Mouse (Mus musculus) limb, embryonic 15.5 days (tissue): ENCODE data around the gene Olfr901. TPM values are rescaled to one million over a fixed set of nuclear protein-coding genes. Genes with fewer than 3 reads are reported as not detected.
"Not testable (repeated sequence)": the region's sequence is repeated elsewhere in the genome, so short reads cannot be mapped to it uniquely, and the experiment has no call there.

ENCODE experiments used
- ATAC-seq: fragments of 200-750 bp; cut with Nextera tagmentation; 2 replicates; pipeline ENCODE4 v1.8.0; 2017; ENCODE audit warnings: low read depth, moderate TSS enrichment; ENCODE audit not compliant: insufficient number of reproducible peaks, low FRiP score, low TSS enrichment
- H3K27ac ChIP-seq: fragments of 300-500 bp; sonication (generic); 2 replicates; pipeline ENCODE4 v1.5.1; 2015; ENCODE audit warnings: moderate library complexity, mild to moderate bottlenecking, inconsistent platforms
- H3K27me3 ChIP-seq: fragments of 300-500 bp; sonication (generic); 2 replicates; pipeline ENCODE4 v1.6.1; 2015; ENCODE audit warnings: inconsistent platforms
- H3K36me3 ChIP-seq: fragments of 300-500 bp; sonication (generic); 2 replicates; pipeline ENCODE4 v1.6.1; 2015; ENCODE audit warnings: inconsistent platforms
- H3K4me1 ChIP-seq: fragments of 300-500 bp; sonication (generic); 2 replicates; pipeline ENCODE4 v1.6.1; 2015; ENCODE audit warnings: inconsistent platforms
- H3K4me2 ChIP-seq: fragments of 300-500 bp; sonication (generic); 2 replicates; pipeline ENCODE4 v1.6.1; 2015; ENCODE audit warnings: mild to moderate bottlenecking, inconsistent platforms
- H3K4me3 ChIP-seq: fragments of 300-500 bp; sonication (generic); 2 replicates; pipeline ENCODE4 v1.5.1; 2015; ENCODE audit warnings: mild to moderate bottlenecking, inconsistent platforms
- H3K9ac ChIP-seq: fragments of 300-500 bp; sonication (generic); 2 replicates; pipeline ENCODE4 v1.6.1; 2015; ENCODE audit warnings: inconsistent platforms
- H3K9me3 ChIP-seq: fragments of 300-500 bp; sonication (generic); 2 replicates; pipeline ENCODE4 v1.6.1; 2016; ENCODE audit warnings: inconsistent platforms
- WGBS: fragments of 180-500 bp; shearing (Covaris S2); methylation state at CpG from one replicate; pipeline ENCODE4 v1.1.7; 2015; 5-methylcytosine and 5-hydroxymethylcytosine counted together
- polyA plus RNA-seq: library from polyadenylated mRNA; unstranded; fragments of >200 nt; fragmentation: Nextera tagmentation; extraction: Ambion mirVana; gene quantifications from 2 replicates; pipeline ENCODE4 v1.2.1, GENCODE M21; 2015

The Olfr901 gene
- not detected in 2 replicates for polyA plus RNA-seq

- H3K27me3 ChIP-seq = no peaks in the 10 kb centered on the region
- ATAC-seq = no peak
- H3K4me2 ChIP-seq = no peak within 1 kb of the TSS
- H3K9ac ChIP-seq = no peak within 1 kb of the TSS
- no peak within 1 kb of the TSS for H3K4me3 ChIP-seq
- WGBS = 76% methylated on average over 1 of the region's 1 CpGs
- H3K4me1 ChIP-seq = no peaks in the 10 kb centered on the region
- no peak within 1 kb of the TSS for H3K27ac ChIP-seq
- H3K9me3 ChIP-seq = no peaks in the 10 kb centered on the region
- no peaks in the 10 kb centered on the region for H3K36me3 ChIP-seq
Measured at GRCm38 (mm10) chr9:38429155-38429554, at the start of gene Olfr901. Olfr901 (plus strand) TSS chr9:38429455.

DNA sequence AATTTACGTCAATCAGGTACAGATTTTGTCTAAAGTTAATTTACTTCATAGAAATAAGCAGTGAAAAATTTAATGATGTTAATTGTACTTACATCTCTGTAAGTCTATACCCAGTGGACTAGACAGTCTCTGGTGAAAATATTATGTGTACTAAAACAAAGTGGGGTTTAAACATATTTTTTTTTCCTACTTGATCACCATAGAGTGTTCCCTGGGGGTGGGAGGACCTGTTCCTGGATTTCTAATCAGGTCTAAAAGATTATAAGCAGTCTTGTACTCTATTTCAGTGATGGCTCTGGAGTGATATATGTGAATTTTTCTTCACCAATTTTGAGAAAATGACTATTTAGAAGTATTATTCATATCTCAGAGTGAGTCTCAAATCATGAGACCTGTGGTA lies 27.9 kb upstream of the Olfr901 start, which contains the start of gene Olfr147:
TSS of gene Olfr147 (plus strand) at position 301 of the 400 bp plus-strand sequence.
- no peak for ATAC-seq
- Histone ChIP-seq H3K36me3 (no peaks in the 10 kb centered on the region), H3K27me3 (no peaks in the 10 kb centered on the region), H3K4me1 (no peaks in the 10 kb centered on the region), H3K9me3 (no peaks in the 10 kb centered on the region), H3K4me3 (no peak within 1 kb of the TSS), H3K4me2 (no peak within 1 kb of the TSS), H3K9ac (no peak within 1 kb of the TSS), H3K27ac (no peak within 1 kb of the TSS)
- 73% methylated on average over 1 of the region's 1 CpGs for WGBS

GRCm38 (mm10) chr9:38407502-38407901 lies 21.8 kb upstream of the Olfr901 start:
- not testable (repeated sequence) for H3K4me2 ChIP-seq, H3K9me3 ChIP-seq, H3K4me1 ChIP-seq, H3K9ac ChIP-seq, H3K27me3 ChIP-seq, ATAC-seq, H3K4me3 ChIP-seq, H3K36me3 ChIP-seq, H3K27ac ChIP-seq
- WGBS = 90% methylated on average over 3 of the region's 3 CpGs

- not testable (repeated sequence) for ATAC-seq, H3K4me1 ChIP-seq, H3K9me3 ChIP-seq, H3K36me3 ChIP-seq, H3K4me2 ChIP-seq, H3K27me3 ChIP-seq, H3K9ac ChIP-seq, H3K4me3 ChIP-seq, H3K27ac ChIP-seq
- 90% methylated on average over 14 of the region's 14 CpGs for WGBS
Measured at GRCm38 (mm10) chr9:38413502-38413901, 15.8 kb upstream of the Olfr901 start.

- no peak for ATAC-seq
- H3K4me3 ChIP-seq = no peak overlapping the region
- no peak overlapping the region for H3K27ac ChIP-seq
Measured at GRCm38 (mm10) chr9:38423801-38424200, 5.5 kb upstream of the Olfr901 start.

GRCm38 (mm10) chr9:38427026-38427425 lies 2.2 kb upstream of the Olfr901 start:
- H3K9ac ChIP-seq = no peak overlapping the region
- no peaks in the 10 kb centered on the region for H3K36me3 ChIP-seq
- no peaks in the 10 kb centered on the region for H3K27me3 ChIP-seq
- H3K9me3 ChIP-seq = no peaks in the 10 kb centered on the region
- WGBS = 37% methylated on average over 1 of the region's 1 CpGs
- no peak for ATAC-seq
- no peak overlapping the region for H3K4me3 ChIP-seq
- H3K4me2 ChIP-seq = no peak overlapping the region
- H3K4me1 ChIP-seq = no peaks in the 10 kb centered on the region
- H3K27ac ChIP-seq = no peak overlapping the region

More at GRCm38 (mm10) chr9:38423801-38424200, 5.5 kb upstream of the Olfr901 start:
- Histone ChIP-seq H3K4me1 (no peaks in the 10 kb centered on the region), H3K36me3 (no peaks in the 10 kb centered on the region), H3K9me3 (no peaks in the 10 kb centered on the region), H3K27me3 (no peaks in the 10 kb centered on the region), H3K9ac (no peak overlapping the region), H3K4me2 (no peak overlapping the region)

- no peak for ATAC-seq
- no peak within 1 kb of the TSS for H3K4me2 ChIP-seq
- 87% methylated on average over 5 of the region's 5 CpGs for WGBS
Measured at GRCm38 (mm10) chr9:38447352-38447751, 18.1 kb downstream of the Olfr901 start, which contains the start of gene Olfr902. Olfr902 (plus strand) TSS chr9:38447652.

DNA sequence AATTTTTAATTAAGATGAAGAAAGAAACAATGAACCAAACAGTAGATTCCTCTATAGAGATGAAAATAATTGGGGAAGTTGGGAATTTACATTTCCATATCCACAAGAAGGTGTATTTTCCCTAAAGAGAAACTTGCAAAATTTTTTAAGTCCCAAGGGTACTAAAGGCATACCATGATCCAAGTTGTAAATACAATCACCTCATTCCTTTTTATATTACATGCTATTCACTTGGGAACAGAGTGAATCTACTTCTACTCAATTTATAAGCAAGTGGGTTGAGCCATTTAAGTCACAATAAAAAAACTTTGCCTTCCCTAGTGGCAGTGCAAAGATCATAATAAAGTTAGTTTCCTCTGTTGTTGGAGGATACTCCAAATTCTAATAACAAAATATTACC lies 33.6 kb downstream of the Olfr901 start, which contains the start of gene Olfr904:
TSS of gene Olfr904 (plus strand) at position 301 of the 400 bp plus-strand sequence.
- Histone ChIP-seq H3K4me2 (no peak within 1 kb of the TSS), H3K4me1 (no peaks in the 10 kb centered on the region), H3K27ac (no peak within 1 kb of the TSS), H3K9me3 (no peaks in the 10 kb centered on the region), H3K4me3 (no peak within 1 kb of the TSS), H3K36me3 (no peaks in the 10 kb centered on the region), H3K9ac (no peak within 1 kb of the TSS), H3K27me3 (no peaks in the 10 kb centered on the region)
- ATAC-seq = no peak

More at GRCm38 (mm10) chr9:38447352-38447751, 18.1 kb downstream of the Olfr901 start, which contains the start of gene Olfr902:
- Histone ChIP-seq H3K36me3 (no peaks in the 10 kb centered on the region), H3K9me3 (no peaks in the 10 kb centered on the region), H3K4me3 (no peak within 1 kb of the TSS), H3K27ac (no peak within 1 kb of the TSS), H3K4me1 (no peaks in the 10 kb centered on the region), H3K9ac (no peak within 1 kb of the TSS), H3K27me3 (no peaks in the 10 kb centered on the region)

- H3K4me3 ChIP-seq = no peak within 1 kb of the TSS
- H3K4me1 ChIP-seq = no peaks in the 10 kb centered on the region
- no peaks in the 10 kb centered on the region for H3K27me3 ChIP-seq
- H3K27ac ChIP-seq = no peak within 1 kb of the TSS
- no peak within 1 kb of the TSS for H3K9ac ChIP-seq
- no peak for ATAC-seq
- no peaks in the 10 kb centered on the region for H3K9me3 ChIP-seq
- H3K4me2 ChIP-seq = no peak within 1 kb of the TSS
- H3K36me3 ChIP-seq = no peaks in the 10 kb centered on the region
Measured at GRCm38 (mm10) chr9:38470807-38471206, 41.6 kb downstream of the Olfr901 start, which contains the start of gene Olfr905. Olfr905 (plus strand) TSS chr9:38471107.

Other genes with a start within 250 kb of the Olfr901 start
- not detected in 2 replicates for gene Olfr891, start 248.6 kb upstream of the Olfr901 start, polyA plus RNA-seq
- 0.07 TPM in 1 of 2 replicates, not detected in the other for gene Olfr893, start 221.1 kb upstream of the Olfr901 start, polyA plus RNA-seq
- not detected in 2 replicates for gene Olfr894, start 211.4 kb upstream of the Olfr901 start, polyA plus RNA-seq
- not detected in 2 replicates for gene Olfr143, start 176.7 kb upstream of the Olfr901 start, polyA plus RNA-seq
- gene Olfr895, start 161.6 kb upstream of the Olfr901 start, polyA plus RNA-seq = not detected in 2 replicates
- not detected in 2 replicates for gene Olfr896-ps1, start 138.3 kb upstream of the Olfr901 start, polyA plus RNA-seq
- not detected in 2 replicates for gene Olfr25, start 100.4 kb upstream of the Olfr901 start, polyA plus RNA-seq
- gene Olfr898, start 81.0 kb upstream of the Olfr901 start, polyA plus RNA-seq = not detected in 2 replicates
- gene Olfr250, start 62.6 kb upstream of the Olfr901 start, polyA plus RNA-seq = not detected in 2 replicates
- gene Olfr251, start 52.4 kb upstream of the Olfr901 start, polyA plus RNA-seq = not detected in 2 replicates
- gene Olfr147, start 27.8 kb upstream of the Olfr901 start, polyA plus RNA-seq = not detected in 2 replicates
- gene Olfr902, start 18.2 kb downstream of the Olfr901 start, polyA plus RNA-seq = not detected in 2 replicates
- not detected in 2 replicates for gene Olfr904, start 33.7 kb downstream of the Olfr901 start, polyA plus RNA-seq
- gene Olfr905, start 41.7 kb downstream of the Olfr901 start, polyA plus RNA-seq = not detected in 2 replicates
- gene Olfr906, start 57.6 kb downstream of the Olfr901 start, polyA plus RNA-seq = not detected in 2 replicates
- not detected in 2 replicates for gene Olfr907, start 66.3 kb downstream of the Olfr901 start, polyA plus RNA-seq
- gene Olfr911-ps1, start 92.1 kb downstream of the Olfr901 start, polyA plus RNA-seq = not detected in 2 replicates
- gene Olfr910, start 108.4 kb downstream of the Olfr901 start, polyA plus RNA-seq = not detected in 2 replicates
- not detected in 2 replicates for gene Olfr912, start 150.7 kb downstream of the Olfr901 start, polyA plus RNA-seq
- not detected in 2 replicates for gene Olfr913, start 163.3 kb downstream of the Olfr901 start, polyA plus RNA-seq
- not detected in 2 replicates for gene Olfr914, start 175.6 kb downstream of the Olfr901 start, polyA plus RNA-seq
- not detected in 2 replicates for gene Olfr916, start 230.4 kb downstream of the Olfr901 start, polyA plus RNA-seq
- not detected in 2 replicates for gene Olfr917, start 236.4 kb downstream of the Olfr901 start, polyA plus RNA-seq
- not detected in 2 replicates for gene Olfr918, start 245.1 kb downstream of the Olfr901 start, polyA plus RNA-seq